Mouse (Mus musculus) naive thymus-derived CD4-positive, alpha-beta T cell, adult 2 months (primary cell): ENCODE results near the gene Zfhx2.
A peak's percentile ranks its signal among the peaks of the same experiment; 100 is the strongest.

Experiments
- DNase-seq: peaks from one replicate; pipeline ENCODE4 v3.0.0-alpha.2; 2011; ENCODE audit warnings: low read depth

The Zfhx2 gene

DNA sequence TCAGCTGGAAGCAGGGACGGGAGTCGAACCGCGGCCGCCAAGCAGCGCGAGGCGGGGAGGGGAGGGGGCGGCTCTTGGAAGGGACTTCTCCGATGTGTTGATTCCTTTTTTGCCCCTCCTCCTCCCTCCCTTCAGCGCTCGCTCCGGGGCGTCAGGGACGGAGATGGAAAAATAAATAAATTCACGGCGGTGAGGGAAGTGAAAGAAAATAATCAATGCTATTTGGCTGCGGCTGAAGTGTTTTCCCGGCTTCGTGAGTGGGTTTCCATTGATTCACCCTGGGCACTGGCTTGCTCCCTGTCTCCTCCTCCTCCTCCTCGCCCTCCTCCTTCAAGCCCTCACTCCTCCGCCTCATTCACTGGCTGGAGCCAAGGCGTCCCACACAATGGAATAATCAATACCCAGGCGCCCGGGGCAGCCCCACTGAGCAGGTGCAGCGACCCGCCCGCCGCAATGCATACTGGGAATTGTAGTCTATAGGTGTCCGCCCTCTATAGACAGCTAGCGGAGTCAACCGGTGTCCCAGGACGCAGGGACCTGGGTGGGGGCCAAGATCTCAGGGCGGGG lies at the start of gene Zfhx2:
TSS of gene Zfhx2 (minus strand) at position 314 of the 567 bp plus-strand sequence.
- DNase-seq, result peak; percentile 92

DNA sequence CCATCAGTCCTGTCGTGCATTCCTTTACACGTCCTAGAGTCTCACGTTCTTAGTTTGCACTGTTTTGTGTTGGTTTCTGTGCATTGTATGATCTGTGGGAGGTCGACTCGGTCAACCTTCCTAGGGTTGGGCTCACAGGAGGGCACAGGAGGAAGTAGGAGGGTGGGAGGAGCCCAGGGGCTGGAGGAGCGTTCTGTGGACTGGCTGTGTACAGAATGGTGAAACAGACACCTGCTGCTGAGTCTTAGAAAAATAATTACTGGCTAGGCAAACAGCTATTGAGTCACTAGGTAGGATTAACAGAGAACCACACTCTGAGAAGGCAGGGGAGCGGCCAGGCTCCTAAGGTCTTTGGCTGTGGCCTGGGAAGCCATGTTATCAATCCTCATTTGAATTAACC lies 47.2 kb upstream of the Zfhx2 start:
- DNase-seq, result no peak

DNA sequence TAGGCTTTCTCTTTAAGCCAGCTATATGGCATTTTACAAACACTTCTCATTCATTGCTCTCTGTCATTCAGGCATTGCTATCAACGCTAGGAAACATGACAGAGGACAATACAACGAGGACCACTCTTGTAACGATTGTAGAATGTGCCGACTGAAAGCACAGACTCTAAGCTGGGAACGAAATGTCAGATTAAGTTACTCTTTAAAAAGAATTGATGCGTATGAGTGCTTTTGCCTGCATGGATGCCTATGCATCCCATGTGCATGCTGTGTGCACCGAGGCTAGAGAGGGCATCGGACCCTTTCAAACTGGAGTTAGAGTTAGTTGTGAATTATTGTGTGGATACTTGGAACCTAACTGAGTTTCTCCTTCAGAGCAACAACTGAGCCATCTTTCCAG lies 43.6 kb upstream of the Zfhx2 start:
- no peak for DNase-seq

DNA sequence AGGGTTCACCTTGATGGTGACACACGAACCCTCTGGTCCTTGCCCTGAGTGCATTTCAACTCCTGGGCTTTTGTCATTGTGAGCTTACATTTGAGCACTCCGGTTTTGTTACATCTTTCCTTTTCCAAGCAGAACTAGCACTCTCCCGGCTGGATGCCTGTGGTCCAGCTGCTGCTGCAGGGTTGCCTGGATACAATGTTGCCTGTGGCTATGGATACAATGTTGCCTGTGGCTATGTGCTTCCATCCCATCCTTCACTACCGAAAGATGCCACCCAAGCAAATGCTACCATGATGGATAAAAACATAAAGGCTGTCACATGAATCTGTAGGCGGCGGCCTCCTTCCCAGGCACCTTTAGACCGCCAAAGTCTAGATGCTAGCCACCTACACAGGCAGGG lies 34.4 kb upstream of the Zfhx2 start:
- no peak for DNase-seq

DNA sequence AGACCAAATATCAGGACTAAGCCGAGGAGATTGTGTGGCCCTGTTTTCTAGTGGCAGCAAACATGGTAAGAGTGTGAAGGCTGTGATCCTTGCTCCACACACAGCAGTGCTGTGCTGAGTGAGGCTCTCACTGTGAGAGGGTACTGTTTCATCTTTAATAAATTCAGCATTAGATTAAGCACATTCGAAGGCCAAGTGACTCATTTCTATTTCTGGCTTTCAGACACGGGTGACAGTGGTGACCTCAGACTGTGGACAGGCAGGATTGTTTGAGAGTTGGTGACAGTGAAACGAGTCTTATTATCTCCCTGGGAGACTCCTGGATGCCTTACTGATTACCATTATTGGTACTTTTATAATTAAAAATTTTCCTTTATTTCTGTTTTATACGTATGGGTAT lies 33.6 kb upstream of the Zfhx2 start:
- no peak for DNase-seq

DNA sequence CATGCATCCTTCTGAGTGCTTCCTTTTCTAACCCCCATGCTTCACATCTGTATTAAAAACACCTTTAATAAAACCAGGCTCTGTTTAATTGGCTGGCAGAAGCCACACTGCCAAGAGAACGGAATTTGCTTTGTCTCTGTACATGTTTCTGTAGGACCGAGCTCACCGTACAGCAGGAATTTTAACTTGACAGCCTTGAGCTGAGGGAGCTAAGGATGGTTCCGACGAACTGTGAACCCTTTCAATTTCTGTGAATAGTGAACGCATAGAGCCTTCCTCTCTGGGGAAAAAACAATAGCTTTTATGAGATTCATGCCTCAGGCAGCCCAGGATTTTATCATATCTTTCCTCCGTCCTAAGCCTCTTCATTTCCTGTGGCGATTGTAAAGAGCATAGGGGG lies 30.2 kb upstream of the Zfhx2 start:
- DNase-seq, result no peak

DNA sequence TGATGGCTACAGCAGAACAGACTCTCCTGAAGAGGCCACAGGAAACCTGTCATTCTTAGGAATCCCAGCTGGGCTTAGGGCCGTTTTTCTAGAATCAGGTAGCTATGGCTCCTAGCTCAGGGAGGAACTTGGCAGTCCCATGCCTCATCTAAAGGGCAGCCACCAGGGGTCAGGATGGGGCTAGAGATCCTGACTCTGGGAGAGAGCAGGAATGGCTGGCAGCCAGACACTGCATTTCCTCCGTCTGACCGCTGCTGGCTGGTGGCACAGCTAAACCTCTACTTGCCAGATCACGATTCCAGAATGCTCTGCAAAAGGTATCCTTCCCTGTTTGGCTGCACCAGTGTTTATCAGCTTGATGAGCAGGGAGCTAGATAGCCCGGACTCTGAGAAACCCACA lies 29.8 kb upstream of the Zfhx2 start:
- DNase-seq, result no peak

DNA sequence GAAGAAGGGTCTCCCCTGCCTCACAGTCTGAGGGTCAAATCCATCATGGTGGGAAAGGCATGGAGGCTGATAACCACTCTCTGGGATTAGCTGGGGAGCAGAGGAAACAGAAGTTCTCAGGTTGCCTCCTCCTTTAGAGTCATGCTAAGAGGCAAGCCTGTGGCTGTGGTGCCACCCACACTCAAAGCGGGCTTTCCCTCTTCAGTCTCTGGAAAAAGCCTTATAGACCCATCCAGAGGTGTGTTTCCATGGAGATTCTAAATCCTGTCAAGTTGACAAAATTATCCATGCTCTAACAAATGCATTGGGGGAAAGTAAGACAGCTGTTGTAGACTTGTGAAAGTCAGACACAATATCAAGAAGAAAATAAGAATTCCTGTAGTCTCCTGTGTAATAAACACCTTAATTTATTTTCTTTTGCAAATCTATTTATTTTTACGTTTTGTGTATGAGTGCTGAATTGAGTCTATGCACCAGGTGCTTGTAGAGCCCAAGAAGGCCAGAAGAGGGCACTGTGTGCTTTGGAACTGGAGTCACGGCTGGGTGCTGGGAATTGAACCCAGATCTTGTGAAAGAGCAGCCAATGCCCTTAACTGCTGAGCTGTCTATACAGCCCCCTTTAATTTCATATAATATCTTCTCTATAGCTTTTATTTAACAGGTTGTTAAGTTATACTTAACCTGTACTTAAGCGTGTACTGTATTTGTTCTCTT lies 27.5 kb upstream of the Zfhx2 start:
- peak; percentile 18 for DNase-seq

DNA sequence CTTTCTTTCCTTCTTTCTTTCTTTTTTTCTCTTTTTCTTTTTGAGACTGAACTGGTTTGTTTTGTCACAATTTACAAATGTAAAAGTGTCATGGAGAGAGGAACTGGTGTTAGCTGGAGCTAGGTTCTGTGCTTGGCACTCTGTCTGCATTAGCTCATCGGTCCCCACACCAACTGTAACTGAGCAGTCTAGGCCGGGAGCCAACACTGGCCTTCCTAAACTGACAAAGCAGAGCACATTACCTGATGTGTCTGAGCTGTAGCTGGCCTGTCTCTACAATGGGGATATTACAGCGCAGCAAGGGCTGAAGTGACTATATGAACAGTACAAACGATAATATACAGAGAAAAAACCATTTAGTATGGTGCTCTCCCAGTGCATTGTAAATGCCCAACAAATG lies 26.7 kb upstream of the Zfhx2 start:
- DNase-seq, result no peak

DNA sequence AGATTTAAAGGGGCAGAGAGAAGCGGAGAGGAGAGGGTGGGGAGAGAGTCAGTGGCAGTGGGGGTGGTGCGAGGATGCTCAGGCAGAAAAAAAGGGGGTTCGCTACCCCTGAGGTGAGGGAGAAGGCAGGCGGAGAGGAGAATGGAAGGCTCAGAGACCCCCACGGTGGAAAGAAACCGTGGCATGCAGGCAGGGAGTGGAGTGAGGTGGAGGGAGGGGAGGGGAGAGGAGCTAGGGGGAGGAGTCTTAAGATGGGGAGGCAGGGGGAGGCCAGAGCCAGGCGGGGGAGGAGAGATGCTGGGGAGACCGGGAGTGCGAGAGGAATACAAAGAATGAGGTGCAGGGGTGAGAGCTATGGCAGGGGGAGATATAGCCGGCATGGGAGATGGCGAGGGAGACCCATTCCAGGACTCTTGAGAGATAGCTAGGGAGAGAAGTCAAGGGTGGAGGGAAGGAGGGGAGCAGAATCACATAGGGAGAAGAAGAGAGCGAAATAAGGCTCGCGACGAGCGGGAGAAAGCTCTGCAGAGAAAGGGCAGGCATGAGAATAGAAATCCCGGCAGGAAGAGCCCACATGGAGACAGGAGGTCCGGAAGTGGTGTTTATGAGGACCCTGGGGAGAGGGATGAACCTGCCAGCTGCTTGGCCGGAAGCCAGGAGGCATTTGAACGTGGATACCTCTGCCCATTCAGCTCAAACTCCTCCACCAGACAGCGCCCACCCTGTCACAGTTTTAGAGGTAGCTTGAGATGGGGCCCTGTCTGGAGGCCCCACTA lies 24.5 kb upstream of the Zfhx2 start, which contains the start of gene Jph4:
TSS of gene Jph4 (minus strand) at position 511 of the 776 bp plus-strand sequence.
- DNase-seq, result no peak

DNA sequence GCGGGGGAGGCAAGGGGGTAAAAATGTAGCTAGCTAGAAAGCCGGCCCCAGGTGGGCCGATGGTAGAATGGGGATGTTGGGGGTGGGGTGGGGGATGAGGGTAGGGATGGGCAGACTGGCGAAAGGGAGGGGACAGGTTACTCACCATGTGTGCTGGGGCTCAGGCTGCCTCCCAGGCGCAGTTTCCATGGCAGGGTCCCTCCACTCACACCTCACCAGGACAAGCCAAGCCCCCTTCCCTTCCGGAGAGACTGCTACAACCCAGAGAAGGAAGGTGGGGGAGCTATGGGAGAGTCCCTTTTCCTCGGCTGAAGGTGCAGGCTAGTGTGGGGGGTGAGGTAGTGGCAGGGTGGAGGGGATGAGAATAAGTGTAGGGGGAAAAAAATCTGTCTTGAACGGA lies 23.7 kb upstream of the Zfhx2 start:
- no peak for DNase-seq

DNA sequence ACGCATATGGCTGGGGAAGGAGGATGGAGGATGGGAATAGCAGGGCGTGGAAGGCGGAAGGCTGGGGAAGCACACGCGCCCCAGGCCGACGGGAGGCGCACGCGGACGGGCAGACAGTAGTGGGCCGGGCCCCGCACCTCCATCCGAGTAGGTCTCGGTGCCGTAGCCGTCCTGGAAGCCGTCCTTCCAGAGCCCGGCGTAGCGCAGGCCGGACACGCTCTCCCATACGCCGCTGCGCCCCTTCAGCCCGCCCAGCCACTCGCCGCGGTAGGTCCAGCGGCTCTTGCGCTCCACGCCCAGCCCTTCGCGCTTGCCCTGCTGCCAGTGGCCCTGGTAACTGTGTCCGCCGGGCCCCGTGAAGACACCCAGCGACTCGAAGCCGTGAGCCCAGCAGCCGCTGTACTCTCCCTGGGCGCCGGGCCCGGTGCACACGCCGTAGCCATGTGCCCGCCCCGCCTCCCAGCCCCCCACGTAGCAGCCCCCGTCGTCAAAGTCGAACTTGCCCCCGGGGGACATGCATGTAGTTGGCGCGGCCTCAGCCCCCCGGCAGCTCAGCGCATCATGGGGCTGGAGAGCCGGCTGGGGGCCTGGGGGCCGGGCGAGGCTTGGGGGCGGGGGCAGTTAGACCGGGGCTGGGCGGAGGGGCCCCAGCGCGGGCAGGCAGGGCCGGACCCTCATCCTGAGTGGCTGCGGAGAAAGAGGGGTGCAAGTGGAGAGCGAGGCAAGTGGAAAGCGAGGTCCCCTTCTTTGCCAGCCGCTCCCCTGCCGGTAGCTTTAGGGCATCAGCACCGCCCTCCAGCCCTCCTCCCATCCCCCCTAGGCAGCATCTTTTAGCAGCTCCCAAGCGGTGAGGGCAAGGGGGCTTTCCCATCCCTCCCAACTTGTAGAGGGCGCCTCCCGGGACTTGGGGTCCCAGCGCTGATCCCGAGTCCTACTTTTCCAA lies 22.9 kb upstream of the Zfhx2 start:
- peak; percentile 37 for DNase-seq

DNA sequence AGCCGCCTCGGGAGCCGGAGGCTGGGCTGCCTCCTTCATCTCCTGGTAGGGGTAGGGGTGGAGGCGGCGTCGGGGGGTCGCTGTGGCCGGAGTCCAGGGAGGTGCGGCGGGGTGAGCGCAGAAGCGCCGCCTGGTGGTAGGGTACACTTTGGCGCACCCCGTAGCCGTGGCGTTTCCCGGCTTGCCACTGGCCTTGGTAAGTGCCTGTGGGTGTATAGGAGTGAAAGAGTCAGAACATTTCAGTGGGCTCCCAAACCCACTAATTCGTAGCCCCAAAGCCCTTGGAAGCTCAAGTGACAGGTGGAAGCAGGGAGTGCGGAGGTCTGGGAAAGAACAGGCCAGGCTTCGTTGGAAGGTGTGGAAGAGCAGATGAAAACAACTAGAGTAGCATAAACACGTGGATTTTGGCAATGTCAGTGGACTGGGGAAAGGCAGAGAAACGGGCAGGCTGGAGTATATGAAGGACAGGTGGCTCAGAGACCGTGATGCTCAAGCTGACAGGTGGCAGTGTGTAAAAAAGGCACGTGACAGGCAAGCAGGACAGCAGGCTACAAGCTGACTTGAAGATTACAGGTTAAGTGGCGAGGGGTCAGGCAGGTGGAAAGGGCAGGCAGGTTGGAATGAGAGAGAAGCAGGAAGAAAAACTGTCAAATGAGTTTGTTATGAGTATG lies 22.0 kb upstream of the Zfhx2 start:
- peak; percentile 51 for DNase-seq

DNA sequence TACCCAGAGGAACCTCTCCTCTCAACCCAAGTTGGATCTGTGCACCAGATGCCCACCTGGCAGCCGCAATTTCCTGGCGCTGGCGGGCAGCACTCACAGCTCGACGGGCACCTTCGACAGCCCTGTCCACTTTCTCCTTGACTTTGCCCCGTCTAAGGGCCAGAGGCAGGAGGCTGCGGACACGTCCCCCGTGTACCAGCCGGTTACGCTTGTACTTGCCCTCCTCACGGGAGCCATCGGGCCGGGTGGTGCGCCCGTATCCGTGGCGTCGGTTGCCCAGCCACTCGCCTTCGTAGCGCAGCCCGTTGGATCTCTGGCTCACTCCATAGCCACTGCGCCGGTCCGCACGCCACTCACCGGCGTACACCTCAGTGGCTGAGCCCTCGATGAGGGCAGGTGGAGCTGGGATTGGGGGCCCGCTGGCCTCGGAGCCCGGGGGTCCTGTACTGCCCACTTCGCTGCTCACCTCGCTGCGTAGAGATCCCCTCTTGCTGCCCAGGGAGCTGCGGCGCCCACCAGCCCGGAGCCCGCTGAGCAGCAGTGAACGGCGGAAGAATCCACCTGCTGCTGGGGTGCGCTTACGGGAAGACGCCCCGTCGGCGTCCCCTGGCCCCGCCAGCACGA lies 21.3 kb upstream of the Zfhx2 start:
- no peak for DNase-seq

DNA sequence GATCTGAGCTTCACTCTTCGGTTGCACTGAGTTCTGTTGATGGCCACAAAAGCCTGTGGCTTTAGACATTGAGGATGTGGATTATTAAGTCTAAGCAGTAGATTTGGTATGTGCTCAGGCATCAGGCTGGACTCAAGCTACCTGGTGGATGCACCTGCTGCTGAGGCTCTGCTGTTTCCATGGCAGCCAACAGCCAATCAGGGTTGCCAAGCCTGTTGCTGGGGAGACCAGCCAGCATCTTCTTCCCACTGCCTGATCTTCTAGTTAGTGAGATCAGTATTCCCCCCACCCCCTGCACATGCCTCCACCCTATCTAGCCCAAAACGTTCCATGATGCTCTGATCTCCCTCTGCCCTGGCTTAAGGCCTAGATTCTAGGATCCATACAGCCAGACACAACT lies 19.6 kb upstream of the Zfhx2 start:
- no peak for DNase-seq

DNA sequence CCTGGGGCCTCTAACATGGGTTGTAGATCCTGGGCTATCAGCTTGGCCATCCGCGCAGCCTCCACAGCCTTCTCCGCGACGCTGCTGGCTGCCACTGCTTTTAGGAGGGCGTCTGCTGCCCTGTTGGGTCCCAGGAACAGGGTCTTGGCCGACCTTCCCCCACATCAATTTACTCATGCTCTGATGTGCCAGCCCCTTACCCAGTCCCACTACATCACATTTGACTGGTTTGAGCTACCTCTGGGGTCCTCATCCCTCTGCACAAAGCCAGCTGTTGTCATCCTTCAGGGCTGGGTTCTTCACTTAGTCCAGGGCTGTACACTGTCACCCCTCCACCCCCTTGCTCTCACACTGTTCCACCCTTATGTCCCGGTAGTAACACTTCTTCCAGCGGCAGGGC lies 18.0 kb upstream of the Zfhx2 start:
- DNase-seq, result no peak

DNA sequence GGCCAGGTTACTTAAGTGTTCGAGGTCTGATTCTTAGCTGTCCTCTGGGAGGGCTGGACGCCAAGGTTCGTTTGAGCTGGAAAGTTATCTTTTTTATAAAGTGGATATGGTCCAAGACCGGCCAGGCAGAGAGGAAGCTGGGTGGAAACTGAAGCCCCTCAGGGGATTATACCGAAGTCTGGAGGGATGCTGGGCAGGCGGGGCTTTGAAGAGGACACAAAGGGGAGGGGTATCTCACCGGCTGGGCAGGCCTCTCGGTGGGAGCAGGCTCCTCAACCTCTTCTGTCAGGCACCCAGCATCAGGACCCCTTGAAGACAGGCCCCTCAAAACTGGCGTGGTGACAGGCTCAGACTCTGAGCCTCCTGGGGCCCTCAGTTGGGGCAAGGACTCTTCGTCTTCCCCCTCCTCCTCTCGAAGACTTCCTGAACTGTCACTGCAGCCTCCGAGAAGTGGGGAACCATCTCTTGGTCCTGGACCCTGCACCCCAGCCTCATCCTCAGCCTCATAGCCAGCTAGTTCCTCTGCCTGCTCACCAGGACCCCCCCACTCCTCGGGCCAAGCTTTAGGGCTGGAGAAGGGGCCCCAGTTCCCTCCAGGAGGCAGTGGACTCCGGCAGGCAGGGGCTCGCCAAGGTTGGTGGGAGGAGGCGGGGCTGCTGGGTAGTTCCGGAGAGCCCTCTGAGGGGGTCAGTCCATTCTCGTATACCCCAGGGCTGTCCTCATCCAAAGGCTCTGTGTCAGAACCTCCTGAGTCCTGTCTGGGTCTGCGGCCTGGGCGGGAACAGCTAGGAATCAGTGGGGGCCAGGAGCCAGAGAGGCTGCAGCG lies 17.1 kb upstream of the Zfhx2 start:
- DNase-seq, result no peak

DNA sequence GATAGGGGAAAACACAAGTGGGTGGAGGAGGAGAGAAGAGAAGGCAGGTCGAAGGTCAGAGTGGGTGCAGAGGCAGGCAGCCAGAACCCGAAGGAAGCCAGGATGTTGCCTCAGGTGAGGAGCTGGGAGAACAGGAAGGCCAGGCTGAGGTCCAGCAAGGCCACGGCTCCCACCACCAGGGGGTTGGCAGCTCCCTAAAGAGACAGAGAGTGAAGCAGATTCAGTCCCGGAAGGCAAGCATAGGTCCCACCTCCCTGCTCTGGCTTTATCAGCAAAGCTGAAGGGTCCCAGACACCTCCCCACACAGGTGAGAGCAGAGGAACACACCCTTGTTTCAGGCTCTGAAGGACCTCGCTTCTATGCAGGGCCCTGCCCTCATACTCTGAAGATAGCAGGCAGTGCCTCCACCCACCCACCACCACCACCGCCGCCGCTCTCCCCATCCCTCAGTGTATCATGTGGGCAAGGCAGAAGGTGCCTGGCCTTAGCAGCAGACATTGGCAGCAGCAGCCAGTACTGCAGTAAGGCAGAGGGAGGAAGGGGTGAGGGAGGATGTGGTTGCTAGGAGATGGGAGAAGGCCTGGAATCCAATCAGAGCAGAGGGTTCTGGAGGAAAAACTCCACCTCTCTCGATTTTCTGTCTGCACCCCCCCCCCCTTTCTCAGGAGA lies 16.2 kb upstream of the Zfhx2 start:
- no peak for DNase-seq

DNA sequence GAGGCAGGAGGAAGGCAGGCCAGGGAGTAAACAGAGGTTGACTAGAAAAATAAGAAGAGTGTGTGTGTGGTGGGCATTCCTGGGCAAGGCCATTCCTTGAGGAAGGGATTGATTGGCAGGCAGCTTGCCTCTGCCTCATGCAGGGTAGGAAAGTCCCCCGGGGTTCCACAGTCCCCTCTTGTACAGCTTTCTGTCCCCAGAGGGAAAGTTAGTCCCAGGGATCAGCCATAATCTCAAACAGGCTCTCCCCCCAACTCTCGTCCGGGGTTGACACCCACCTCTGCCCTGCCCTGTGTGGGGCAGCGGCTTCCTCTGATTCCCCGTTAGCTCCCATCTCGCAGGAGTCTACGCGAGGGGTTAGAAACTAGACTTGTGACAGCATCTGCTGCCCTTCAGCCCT lies 14.9 kb upstream of the Zfhx2 start:
- no peak for DNase-seq
